Mouse (Mus musculus) heart, adult 18-20 months (tissue): ENCODE measurements at regions not wholly inside any gene's neighbourhood (a gene's known extent, or its start where the extent isn't known, plus 50 kb on each side); places are given as distances from the start of the nearest gene placed in this dataset.
"Not testable (repeated sequence)": the region's sequence is repeated elsewhere in the genome, so short reads cannot be mapped to it uniquely, and the experiment has no call there.

Source experiments
- DNase-seq, 2 experiments: peaks; one replicate each; pipeline ENCODE4 v3.0.0; 2021 to 2022; ENCODE audit warnings: mixed read lengths in 1 of 2

DNA sequence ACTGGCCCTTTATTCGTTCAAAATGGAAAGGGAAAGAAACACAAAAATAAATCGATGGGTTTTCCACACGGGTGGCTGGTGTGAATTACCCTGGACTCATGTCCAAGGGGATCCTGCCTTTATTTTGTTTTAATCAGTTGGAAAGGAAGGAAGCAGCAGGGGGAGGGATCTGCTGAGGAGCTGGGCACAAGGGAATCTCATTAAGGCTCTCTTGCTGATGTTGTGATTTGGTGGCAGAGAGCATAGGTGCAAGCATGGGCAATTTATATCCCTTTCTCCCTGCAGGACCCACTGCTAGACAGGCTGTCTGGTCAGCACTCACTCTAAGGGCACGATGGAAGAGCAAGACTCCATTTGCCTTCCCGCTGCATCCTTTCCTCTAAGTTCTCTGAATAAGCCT lies 469.2 kb downstream of the Epha7 start:
- no peak for DNase-seq

DNA sequence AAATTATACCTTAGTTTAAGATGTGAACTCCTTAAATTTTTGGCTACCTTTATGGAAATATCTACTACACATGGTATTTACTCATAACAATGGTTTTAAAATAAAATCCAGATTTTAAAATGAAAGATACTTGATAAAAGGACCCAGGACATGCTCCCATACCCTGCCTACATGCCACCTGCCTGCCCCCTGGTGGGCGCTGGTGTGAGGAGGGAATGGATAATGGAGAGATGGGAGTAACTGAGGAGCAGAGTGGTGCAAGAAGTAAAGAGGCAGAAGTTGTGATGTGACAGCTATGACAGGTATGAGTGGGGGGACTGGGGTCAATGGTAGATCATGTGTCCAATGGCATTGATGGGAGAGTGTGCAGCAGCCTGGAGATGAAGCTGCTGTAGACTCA lies 488.4 kb downstream of the Epha7 start:
- peak in 1 of 2 experiments; percentile 18 for DNase-seq

DNA sequence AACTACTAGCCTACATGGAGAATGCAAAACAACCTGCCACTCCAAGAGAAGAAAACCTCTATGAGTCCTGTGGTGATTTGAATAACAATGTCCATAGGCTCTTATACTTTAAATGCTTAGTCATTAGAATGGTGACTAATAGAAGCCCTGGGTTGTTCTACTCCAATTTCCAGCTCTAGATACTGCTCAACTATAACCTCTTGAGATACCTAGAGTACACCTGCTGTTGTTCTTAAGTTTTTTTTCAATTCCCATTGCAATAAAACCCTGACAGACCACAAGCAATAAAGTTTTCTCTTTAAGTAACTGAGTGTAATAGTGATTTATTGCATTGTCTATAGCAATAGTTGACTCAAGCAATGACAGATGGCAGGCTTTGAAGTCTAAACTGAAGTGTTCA lies 491.0 kb downstream of the Epha7 start:
- no peak for DNase-seq

DNA sequence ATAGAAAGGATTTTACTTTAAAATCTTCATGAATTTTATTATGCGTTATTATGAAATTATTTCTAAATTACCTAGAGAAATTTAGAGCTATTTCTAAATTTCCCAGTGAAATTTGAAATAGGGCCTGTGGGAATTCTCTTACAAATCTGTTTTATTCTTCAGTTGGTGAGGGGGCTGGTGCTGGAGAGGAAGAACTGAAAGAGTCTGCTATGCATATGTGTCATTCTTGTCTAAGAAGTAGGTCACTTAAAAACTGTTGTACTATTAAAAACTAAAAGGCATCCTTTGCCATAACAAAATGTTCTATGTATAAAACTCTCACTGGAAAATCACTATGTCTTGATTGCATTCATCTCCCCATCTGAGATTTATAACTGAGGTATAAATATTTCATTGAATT lies 494.3 kb downstream of the Epha7 start:
- DNase-seq, result no peak

DNA sequence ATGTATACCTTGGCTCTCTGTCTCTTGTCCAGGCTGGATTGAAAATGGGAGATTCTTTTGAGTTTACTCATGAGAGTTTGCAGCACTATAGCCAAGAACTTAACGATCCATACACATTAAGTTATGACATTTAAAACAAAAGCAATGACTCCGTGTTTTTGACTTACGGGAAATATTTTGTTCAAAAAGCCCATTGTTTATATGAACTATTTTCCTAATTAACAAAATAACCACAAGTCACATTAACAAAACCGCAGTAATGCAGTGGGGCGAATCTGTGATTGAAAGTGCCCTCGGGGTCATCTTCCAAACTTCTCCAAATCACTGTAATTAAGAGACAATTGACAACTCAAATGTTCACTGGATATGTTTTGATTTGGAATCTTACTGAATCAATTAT lies 511.0 kb downstream of the Epha7 start:
- DNase-seq, result no peak

DNA sequence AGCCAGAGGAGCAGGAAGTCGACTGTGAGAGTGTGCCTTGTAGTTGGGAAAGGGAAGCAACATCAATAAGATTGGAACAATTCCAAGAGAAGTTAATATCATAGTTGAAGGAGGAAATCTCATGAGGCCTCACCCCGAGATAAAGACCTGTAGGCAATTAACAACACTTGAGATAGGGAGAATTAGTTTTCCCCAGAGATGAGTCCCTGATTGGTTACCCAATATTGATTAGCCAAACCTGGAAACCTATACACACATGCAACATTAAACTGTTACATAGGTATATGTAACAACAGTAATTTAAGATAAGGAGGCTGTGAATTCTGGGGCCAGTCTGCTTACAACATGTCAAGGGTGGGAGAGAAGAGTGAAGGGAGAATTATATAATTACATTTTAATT lies 516.2 kb downstream of the Epha7 start:
- no peak for DNase-seq

DNA sequence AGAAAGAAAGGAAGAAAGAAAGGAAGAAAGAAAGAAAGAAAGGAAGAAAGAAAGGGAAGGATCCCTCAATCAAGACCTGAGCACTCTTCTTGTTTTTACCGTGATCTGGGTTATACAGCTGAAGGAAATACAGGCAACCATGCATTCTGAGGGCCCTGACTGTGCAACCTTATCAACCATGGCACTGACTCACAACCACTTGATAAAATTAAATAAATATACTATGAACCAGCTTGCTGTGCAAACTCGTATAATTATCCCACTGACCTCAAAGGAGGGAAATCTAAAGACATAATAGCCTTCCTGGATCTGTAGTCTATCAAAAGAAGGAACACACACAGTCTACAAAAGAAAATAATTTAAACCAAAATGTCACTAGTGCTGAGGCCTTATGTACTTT lies 518.8 kb downstream of the Epha7 start:
- DNase-seq, result no peak

DNA sequence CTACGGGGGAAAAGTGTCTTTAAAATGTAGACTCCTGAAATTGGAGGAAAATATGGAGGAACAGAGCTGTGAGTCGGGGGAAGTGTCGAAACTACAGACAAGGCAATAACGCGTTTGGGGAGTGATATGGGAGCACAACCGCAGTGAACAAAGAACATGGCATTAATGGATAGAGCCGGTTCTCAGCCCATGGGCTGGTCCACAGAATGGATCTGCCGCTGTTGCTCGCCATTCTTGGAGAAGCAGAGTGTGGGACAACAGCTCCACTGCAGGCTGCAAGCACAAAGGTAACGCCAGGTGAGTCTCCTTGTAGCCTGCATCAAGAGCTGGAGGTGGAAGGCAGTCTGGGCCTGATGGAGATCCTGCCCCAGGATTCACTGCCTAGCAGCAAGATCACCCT lies 524.3 kb downstream of the Epha7 start:
- DNase-seq, result no peak

DNA sequence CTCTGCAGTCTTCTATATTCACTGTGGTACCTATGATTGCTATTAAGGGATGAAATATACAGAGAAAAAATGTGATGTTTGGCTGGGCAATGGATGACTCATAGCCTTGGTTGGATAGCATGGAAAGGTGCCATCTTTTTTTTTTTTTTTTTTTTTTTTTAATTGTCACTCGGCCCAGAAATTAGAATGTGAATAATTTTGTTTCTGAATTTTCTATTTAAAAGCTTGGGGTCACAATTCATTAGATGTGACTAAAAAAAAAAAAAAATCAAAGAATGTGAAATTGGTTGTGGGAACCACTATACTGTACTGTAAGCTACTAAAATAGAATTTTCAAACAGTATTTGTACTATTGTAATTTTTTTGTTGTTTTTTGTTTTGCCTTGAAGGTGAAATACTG lies 549.3 kb downstream of the Epha7 start:
- no peak for DNase-seq

DNA sequence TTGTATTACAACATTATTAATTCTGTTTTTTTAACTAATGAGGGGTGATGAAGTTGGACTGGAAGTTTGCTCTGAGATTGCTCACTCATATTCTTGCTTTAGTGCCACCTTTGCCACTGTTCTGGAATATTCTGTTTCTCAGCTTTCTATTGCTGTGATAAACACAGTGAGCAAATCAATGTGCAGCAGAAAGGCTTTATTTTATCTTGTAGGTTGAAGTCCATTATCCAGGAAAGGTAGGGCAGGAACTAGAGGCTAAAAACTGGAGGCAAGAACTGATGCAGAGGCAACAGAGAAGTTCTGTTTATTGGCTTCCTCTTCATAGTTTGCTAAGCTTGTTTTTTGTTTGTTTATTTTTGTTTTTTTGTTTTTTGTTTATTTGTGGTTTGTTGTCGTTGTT lies 576.4 kb downstream of the Epha7 start:
- no peak for DNase-seq

DNA sequence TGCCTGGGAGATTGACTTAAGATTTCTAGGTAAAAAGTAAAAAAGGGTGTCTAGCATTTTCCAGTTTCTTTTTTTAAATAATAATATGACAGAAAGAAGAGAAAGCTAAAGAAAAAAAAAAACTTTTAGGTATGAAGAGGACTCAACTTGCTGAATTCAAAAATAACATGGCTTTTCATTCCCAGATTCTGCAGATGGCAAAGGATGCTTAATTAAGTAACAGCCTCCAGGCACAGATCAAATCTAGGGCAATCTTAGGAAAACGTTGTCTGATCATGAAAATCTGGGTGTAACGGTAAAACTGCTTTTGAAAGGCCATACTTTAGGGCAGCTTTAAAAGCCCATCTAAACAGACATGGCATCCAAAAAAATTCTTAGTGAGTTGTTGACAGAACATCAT lies 577.4 kb downstream of the Epha7 start:
- no peak for DNase-seq

DNA sequence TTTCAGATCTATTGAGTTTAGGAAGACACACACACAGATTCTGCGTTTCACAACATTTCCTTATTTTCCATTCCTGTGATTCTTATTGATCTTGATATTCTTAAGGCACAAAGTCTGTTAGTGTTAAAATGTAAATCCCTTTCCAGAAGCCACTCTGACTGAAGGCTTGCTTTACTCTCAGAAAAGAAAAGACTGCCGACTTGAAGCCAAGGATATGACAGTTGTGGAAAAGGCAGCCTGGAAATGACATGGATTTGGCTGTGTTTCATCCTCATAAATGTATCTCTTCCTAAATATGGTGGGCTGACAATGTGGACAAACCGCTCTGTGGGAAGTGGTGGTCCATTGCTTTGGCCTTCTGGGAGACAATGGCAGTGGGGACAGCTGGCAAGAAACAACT lies 589.2 kb downstream of the Epha7 start:
- no peak for DNase-seq

DNA sequence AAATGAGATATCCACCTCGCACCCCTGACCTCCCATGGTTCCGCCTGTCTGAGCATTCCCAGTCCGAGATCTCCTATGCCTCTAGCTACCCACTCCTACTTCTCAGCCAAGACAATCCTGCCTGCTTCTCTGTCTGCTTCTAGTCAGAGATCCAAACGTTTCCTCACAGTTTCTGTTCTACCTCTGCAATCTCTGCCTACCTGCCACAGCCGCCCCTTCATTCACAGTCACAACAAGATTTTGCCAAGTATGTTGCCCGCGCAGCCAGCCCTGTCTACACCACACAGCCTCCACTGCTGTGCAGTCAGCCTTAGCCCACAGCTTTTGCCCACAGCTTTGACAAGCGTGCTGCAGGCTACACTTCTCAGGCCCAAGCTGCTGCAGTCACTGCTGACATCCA lies 601.7 kb downstream of the Epha7 start:
- DNase-seq, result no peak

DNA sequence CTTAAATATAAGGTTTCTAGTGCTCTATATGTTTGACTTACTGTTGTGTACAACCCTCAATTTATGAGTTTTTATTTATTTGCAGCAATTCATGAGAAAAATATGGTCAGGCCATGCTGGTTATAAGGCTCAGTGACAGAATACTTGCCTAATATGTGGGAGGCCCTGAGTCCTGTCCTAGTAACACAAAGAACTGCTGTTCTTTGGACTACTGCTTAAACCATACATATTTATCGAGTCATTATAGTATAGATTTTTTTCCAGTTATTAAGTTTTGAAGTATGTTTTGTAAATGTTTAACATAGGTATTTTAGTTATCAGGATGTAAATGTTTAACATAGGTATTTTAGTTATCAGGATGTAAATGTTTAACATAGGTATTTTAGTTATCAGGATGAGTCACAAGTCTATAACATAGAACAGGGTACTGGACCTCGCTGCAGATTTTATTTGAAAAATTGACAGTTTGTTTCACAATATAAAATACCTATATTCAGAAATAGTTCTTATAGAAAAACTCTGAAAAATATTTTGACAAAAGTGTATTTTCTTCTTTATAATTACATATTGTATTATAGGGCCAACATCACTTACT lies 607.4 kb downstream of the Epha7 start:
- no peak for DNase-seq

DNA sequence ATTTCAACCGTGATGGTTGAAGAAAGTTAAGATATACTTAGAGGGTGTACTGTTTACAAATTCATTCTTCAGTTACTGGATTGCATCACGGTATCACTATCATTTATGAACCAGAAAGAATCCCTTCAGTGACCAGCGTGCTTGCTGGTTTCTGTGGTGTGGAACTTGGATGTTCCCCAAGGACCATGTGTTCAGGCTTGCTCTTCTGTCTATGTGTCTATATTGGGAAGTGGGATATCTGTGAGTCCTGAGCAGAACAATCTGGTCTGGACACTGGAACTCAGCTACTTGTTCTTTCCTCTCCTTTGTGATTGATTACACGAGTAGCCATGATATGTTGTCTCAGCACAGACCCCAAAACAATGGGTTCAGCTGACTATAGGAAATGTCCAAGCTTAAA lies 618.6 kb downstream of the Epha7 start:
- DNase-seq, result not testable (repeated sequence)

DNA sequence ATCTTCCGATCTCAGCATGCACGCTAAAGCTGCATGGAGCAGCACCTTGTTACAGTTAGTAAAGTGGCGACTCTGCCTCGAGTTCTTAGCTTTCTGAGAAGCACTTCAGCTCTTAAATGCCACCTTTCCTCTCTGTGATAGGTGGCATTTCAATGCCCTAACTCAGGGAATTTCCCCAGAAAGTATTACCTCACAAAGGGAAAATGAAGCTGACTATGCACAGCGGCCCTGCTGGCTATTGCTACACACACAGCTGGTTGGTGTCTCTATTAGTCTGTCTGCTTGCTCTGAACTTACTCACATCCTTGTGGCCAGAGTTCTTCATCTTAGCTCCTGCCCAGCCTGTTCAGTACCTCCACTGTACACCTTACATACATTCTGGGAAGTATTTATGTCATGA lies 650.4 kb downstream of the Epha7 start:
- no peak for DNase-seq

DNA sequence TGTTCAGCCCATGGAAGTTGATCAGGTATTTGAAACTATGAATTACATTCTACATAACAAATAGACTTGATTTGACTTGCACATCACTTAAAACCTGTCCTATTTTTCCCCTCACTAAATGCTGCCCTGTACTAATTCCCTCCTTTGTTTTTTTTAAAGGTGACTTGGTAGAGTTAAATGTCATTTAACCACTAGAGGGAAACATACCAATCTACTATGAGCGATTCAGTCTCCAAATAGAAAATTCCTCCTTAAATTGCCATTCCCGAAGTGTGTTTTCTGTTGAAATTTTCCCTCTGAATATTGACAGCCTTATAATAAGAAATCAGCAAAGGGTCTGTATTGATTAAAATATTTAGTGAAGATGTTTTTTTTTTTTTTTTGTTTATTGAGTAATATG lies 653.4 kb downstream of the Epha7 start:
- no peak for DNase-seq

DNA sequence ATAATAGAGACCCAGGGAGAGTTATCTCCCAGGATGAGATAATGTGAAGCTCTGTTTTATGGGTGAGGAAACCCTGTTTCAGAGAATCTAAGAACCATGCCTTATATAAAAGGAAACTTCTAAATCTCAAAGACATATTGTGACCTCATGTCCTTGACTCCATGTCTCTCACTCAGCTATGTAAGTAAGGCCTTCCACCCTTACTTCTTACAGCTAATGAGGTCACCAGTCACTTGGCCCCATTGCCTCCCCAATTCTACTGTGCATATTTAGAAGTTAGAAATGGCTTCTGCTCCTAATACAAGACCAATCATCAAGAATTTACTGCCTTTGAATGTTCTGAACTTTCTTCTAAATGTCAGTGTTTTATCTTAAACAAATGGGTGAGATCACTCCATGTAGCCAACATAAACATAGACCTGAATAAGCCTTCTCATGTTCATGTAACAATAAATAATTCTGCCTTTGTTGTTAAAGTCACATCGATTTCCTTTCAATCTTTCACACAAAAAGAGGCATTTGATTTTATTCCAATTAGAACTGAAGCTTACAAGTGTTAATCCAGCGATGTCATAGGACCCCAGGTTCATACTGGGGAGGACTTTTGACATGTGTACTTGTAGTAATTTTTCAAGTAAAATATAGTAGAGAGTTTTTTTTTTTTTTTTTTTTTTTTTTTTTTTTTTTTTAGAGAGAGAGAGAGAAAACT lies 667.6 kb downstream of the Epha7 start:
- DNase-seq, result no peak

DNA sequence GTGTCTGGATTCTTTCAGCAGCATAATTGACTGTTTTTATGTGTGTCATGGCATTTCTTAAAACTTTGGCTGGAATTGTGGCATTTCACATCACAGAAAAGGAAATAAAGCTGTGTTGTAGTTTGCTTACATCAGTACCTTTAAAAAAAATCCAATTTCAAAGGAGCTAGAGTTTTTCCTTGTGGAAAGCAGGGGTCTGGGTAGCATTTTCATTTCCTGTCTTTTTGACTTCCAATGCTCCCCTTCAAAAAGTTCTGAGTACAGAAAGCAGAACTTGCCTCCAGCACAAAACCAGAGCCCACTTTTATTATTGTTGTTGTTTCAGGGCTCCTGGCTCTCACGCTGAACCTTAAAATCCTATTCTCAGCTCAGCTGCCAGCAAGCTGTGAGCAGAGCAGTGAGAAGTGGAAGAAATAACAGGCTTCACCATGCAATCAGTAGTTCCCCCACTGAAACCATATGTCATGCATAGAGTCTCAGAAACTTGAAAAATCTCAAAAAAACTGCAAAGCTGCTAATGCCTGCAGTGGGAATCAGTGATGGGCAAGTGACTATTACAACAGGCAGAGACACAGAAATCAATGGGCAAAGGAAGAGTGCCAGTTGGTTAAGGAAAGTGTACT lies 668.3 kb downstream of the Epha7 start:
- no peak for DNase-seq

DNA sequence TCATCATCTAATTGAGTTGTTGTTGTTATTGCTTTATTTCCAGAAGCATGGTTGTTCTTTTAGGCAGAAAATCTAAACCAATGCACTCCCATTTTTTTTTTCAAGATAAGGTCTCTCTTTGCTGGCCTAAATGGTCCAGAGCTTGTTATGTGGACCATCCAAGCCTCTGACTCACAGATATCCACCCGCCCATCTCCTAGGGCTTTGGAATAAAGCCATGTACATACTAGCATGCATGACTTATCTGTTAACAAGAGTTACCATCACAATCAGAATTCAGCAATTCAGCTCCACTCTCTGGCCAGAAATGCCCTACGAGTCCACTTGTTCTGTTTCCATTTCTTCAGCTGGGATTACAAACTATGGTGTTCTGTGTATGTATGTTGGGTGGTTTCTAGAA lies 669.5 kb downstream of the Epha7 start:
- DNase-seq, result no peak

DNA sequence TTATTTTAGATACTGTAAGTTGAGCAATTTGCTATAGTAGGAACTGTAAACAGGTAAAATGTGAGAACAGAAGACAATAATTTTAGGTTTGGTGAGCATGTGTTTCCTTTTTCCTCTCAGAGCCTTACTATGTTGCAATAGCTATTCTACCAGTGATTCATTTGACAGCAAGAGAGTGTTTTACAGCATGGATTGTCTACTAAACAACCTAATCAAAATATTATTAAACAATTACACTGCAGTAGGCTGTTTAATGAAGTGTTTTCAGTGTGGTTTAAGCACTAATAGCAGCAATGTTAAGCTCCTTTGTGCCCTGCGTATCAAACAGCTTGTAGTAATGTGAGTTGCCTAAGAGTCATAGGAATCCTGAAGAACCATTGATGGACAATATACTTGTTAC lies 687.9 kb downstream of the Epha7 start:
- no peak for DNase-seq

DNA sequence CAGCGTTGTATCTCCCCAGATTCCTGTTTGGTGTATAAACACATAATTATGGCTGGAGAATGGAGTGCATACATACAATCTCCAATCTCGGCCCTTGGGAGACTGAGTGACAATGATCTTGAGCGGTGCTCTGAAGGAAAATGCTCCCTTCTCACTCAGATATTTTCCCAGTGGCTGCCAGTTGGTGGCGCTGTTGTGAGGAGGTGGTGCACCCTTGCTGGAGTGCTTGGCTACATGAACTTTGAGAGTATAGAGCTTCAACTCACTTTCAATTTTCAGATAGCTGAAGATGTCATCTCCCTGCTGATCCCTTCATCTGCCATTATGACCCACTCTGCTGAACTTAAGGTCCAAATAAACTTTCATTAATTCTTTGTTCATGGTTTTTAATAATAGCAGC lies 712.1 kb downstream of the Epha7 start:
- no peak for DNase-seq

DNA sequence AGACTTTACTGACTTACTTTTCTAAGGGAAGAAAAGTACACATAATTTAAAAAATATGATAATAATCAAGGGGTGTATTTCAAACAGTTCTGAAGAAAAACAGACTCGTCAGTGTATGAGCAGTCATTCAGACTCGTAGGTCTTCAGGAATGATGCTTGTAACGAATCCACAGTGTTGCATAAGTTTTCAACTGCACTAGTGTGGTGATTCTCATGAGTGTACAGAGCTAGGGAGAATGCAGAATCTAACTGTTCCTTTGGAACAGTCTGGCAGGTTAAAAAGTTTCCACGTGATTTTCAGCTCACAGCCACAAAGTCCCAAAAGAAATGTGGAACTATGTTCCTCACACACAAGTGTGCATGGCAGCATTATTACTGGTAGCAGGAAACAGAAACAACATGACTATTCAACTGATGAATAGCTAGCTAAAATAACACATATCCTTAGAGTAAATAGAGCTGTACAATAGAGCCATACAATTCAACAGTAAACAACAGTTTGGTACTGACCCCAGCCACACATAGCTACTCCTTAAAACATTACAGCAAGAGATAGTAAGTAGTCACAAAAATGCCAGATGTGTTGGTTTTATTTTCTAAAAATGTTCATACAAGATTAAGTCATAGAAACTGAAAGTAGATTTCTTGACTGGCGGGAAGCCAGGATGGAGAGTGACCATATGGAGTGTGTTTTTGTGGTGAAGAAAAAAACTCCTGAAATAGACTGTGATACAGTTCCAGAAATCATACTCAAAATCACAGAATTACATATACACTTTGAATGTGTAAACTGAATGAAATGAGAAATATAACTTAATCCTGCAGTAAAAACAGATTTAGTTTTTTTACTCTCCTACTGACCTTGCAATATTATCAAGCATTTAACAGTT lies 713.1 kb downstream of the Epha7 start:
- DNase-seq, result peak in 1 of 2 experiments; percentile 2
